Mouse (Mus musculus) intestine, embryonic 16.5 days (tissue): ENCODE data around the gene Cabp1. TPM values are rescaled to one million over a fixed set of nuclear protein-coding genes. Genes with fewer than 3 reads are reported as not detected.

Source experiments
- ATAC-seq: fragments of 200-750 bp; cut with Nextera tagmentation; 2 replicates; pipeline ENCODE4 v1.8.0; 2017; ENCODE audit warnings: moderate TSS enrichment, moderate library complexity
- H3K27ac ChIP-seq: fragments of 300-500 bp; sonication (generic); 2 replicates; pipeline ENCODE4 v1.5.1; 2014; ENCODE audit warnings: mild to moderate bottlenecking, low read length
- H3K27me3 ChIP-seq: fragments of 300-500 bp; sonication (generic); replicated peaks from 2 replicates; pipeline ENCODE4 v1.6.1; 2014; ENCODE audit warnings: low read length, control low read depth, mixed read lengths; ENCODE audit not compliant: control insufficient read depth, insufficient read depth
- H3K36me3 ChIP-seq: fragments of 300-500 bp; sonication (generic); 2 replicates; pipeline ENCODE4 v1.6.1; 2014; ENCODE audit warnings: low read length, control low read depth; ENCODE audit not compliant: control insufficient read depth, insufficient read depth
- H3K4me1 ChIP-seq: fragments of 300-500 bp; sonication (generic); 2 replicates; pipeline ENCODE4 v1.6.1; 2014; ENCODE audit warnings: low read length, control low read depth, mixed read lengths; ENCODE audit not compliant: control insufficient read depth, insufficient read depth
- H3K4me2 ChIP-seq: fragments of 300-500 bp; sonication (generic); 2 replicates; pipeline ENCODE4 v1.6.1; 2014; ENCODE audit warnings: low read depth, low read length, control low read depth
- H3K4me3 ChIP-seq: fragments of 300-500 bp; sonication (generic); 2 replicates; pipeline ENCODE4 v1.5.1; 2014; ENCODE audit warnings: mild to moderate bottlenecking, low read length
- H3K9ac ChIP-seq: fragments of 300-500 bp; sonication (generic); 2 replicates; pipeline ENCODE4 v1.6.1; 2014; ENCODE audit warnings: low read depth, low read length
- H3K9me3 ChIP-seq: fragments of 300-500 bp; sonication (generic); 2 replicates; pipeline ENCODE4 v1.6.1; 2016; ENCODE audit warnings: low read length, control low read depth; ENCODE audit not compliant: control insufficient read depth
- WGBS: fragments of 180-500 bp; shearing (Covaris S2); extraction: QIAGEN DNeasy Blood & Tissue Kit; methylation state at CpG from one replicate; pipeline ENCODE4 v1.1.7; 2014; 5-methylcytosine and 5-hydroxymethylcytosine counted together
- polyA plus RNA-seq: library from polyadenylated mRNA; unstranded; fragments of >200 nt; fragmentation: Nextera tagmentation; extraction: Ambion mirVana; gene quantifications from 2 replicates; pipeline ENCODE4 v1.2.1, GENCODE M21; 2015

Cabp1 gene
- polyA plus RNA-seq, 1 experiment from 2014 or later = 1.2 TPM

DNA sequence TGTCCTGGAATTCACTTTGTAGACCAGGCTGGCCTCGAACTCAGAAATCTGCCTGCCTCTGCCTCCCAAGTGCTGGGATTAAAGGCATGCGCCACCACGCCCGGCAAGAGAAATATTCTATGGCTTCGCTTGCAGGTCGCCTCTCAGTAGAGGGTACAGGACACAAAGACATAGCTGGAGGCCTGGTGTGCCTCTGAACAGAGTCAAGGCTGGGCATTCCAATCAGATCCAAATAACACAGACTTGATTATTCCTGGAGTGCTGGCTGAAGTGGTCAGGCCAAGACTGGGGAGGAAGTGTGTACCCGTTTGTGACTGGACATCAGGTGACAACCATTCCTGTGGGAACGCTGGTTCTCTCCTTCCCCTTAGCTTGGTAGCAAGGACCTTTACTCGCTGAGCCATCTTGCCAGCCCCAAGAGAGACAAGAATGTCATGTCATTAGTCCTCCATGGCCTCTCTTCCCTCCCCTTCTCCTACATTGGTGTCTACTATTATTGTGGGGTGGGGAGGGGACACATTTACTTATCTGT, 51.9 kb downstream of the Cabp1 start:
- WGBS = 90% methylated on average over 9 of the region's 9 CpGs
- Histone ChIP-seq H3K4me3 (no peak overlapping the region), H3K4me2 (no peak overlapping the region), H3K9ac (no peak overlapping the region), H3K9me3 (no peaks in the 10 kb centered on the region), H3K27me3 (no peaks in the 10 kb centered on the region), H3K4me1 (no peaks in the 10 kb centered on the region), H3K36me3 (peaks cover 4% of the 10 kb centered on the region), H3K27ac (no peak overlapping the region)
- no peak for ATAC-seq

DNA sequence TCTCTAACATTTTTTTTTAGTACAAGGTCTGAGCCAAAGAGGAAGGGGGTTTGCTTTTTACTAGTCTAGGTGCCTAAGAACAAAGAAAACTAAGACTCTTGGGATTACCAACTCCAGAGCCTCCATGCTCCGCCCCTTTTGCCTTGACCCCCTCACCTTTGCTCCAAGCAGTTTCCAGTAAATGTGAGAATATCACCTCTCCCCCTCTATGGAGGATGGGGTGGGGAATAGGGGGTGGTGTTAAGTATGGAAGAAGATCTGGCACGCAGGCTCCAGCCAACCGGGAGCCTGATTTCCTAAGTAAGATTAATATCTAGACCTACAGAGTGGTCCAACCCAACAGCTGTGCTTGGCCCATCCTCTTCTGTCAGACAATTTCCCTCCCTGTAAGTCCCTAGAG, 53.5 kb downstream of the Cabp1 start:
- Histone ChIP-seq H3K4me2 (no peak overlapping the region), H3K36me3 (peaks cover 3% of the 10 kb centered on the region; the same call in 1 of the 2 replicates), H3K4me3 (no peak overlapping the region), H3K27me3 (no peaks in the 10 kb centered on the region), H3K4me1 (no peaks in the 10 kb centered on the region), H3K9me3 (no peaks in the 10 kb centered on the region), H3K9ac (no peak overlapping the region), H3K27ac (no peak overlapping the region)
- 57% methylated on average over 3 of the region's 3 CpGs for WGBS
- ATAC-seq = no peak

DNA sequence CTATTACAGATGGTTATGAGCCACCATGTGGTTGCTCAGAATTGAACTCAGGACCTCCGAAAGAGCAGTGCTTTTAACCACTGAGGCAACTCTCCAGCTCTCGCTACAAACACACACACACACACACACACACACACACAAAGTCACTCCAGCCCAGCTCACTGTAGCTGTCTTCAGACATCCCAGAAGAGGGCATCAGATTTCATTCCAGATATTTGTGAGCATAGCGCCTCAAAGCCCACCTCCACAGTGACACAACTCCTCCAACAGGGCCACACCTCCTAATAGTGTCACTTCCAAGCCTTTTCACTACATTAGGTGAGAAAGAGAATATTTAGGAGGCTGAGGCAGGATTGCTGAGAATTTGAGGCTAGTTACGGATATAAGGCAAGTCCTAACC, 55.1 kb downstream of the Cabp1 start:
- H3K36me3 ChIP-seq = no peaks in the 10 kb centered on the region
- ATAC-seq = no peak
- no peak overlapping the region for H3K27ac ChIP-seq
- no peak overlapping the region for H3K9ac ChIP-seq
- no peaks in the 10 kb centered on the region; the same call in 1 of the 2 replicates for H3K4me1 ChIP-seq
- H3K4me3 ChIP-seq = no peak overlapping the region
- H3K9me3 ChIP-seq = no peaks in the 10 kb centered on the region
- 50% methylated on average over 4 of the region's 4 CpGs for WGBS
- H3K4me2 ChIP-seq = no peak overlapping the region
- H3K27me3 ChIP-seq = no peaks in the 10 kb centered on the region

DNA sequence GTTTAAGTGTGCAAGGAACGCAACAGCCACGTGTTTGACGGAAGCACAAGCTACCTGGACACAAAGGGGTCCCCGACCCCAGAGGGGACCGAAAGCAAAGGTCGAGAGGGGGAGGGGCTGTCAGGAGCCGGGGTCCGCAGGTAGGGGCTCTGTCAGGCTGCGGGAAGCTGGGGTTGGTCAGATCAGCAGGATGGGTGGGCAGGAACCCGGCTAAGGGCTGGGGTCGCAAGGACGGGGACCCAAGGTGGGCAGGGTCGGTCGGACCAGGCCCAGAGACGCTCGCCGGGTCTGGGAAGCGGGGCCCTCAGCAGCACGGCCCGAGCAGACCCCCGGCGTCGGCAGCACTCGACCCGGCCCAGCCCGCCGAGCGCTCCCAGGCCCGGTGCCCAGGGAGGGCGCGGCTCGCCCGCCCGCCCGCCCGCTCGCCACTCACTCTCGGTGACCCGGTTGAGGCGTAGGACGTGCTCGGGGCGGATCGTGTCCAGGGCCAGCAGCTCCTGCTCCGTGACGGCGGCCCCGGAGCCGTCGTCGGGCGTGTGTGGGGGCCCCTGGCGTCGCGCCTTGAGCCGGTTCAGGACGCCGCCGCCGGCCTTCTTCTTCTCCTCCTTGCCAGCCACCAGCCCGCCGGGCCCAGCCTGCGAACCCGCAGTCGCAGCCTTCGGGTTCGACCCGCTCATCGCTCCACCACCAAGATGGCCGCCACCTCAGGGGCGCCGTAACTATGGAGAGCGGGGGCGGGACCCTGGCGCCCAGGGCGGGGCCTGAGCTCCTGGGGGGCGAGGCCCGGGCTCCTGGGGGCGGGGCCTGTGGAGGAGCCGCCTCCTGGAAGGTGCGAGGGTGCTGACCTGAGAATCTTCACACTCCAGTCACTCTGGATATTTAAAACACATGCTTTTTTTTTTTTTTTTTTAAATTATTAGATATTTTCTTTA, 59.7 kb downstream of the Cabp1 start, which contains the start of gene Unc119b:
Unc119b (minus strand) TSS at position 742 of the 932 bp plus-strand sequence.
- no peaks in the 10 kb centered on the region for H3K27me3 ChIP-seq
- peak; percentile 97 for ATAC-seq
- no peaks in the 10 kb centered on the region for H3K36me3 ChIP-seq
- no peak within 1 kb of the TSS for H3K27ac ChIP-seq
- H3K9me3 ChIP-seq = no peaks in the 10 kb centered on the region
- H3K4me1 ChIP-seq = peaks cover 9% of the 10 kb centered on the region
- peak within 1 kb of the TSS; percentile 93 for H3K4me3 ChIP-seq
- WGBS = under 1% methylated on average over 77 of the region's 81 CpGs
- peak within 1 kb of the TSS; percentile 86 for H3K9ac ChIP-seq
- H3K4me2 ChIP-seq = peak within 1 kb of the TSS; percentile 90

DNA sequence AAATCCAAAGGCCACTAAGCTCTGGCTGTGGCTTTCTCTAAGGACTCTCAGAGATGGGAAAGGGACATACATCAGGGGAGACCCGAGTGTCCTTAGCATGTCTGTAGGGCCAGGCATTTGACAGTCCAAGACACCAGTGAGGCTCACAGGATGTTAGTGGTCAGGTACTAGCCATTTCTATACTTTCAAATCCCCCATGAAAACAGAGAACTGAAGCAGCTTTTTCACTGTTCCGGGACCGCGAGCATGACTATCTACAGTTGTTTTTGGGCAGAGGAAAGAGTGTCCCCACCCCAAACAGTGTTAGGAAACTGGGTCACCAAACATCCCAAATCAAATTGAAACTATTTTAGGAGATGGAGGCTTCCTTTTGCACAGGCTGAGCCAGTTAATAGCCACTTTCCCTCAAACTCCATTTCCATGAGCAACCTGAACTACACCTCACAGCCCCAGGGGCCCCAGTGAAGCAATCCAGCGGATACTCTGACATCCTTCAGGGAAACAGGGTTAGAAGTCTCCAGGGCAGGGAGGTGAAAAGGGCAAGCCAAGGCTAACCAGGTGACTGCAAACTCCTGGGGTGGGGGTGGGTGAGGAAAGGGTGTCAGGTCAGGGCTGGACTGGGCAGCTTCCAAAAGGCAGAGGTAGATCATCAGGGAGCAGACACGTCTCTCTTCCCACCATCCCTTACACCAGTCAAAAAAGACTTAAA, 60.7 kb downstream of the Cabp1 start:
- H3K9ac ChIP-seq = peak overlapping the region; percentile 86; the same call in 1 of the 2 replicates
- H3K4me3 ChIP-seq = peak overlapping the region; percentile 93
- WGBS = 63% methylated on average over 6 of the region's 6 CpGs
- H3K36me3 ChIP-seq = no peaks in the 10 kb centered on the region
- no peak for ATAC-seq
- no peak overlapping the region for H3K27ac ChIP-seq
- H3K4me1 ChIP-seq = peaks cover 9% of the 10 kb centered on the region
- H3K4me2 ChIP-seq = peak overlapping the region; percentile 90
- no peaks in the 10 kb centered on the region for H3K27me3 ChIP-seq
- H3K9me3 ChIP-seq = no peaks in the 10 kb centered on the region

DNA sequence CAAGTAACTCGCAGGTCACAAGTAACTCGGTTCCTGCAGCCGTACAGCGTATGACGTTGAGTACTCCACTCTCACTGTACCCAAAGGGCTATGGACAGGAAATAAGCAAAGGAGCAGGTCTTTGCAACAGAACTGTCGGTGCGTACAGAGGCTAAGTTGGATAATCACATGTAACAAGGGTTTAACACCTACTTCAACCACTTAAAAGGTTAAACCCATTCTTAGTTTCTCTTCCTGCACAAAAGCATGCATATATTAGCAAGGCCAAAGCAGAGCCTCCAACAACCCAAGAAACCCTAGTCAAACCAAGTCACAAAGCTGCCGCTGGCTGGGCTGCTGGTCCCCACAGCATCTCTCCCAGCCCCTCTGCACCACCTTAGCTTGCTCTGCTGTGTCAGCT, 61.7 kb downstream of the Cabp1 start:
- Histone ChIP-seq H3K4me2 (no peak overlapping the region), H3K9ac (no peak overlapping the region)

DNA sequence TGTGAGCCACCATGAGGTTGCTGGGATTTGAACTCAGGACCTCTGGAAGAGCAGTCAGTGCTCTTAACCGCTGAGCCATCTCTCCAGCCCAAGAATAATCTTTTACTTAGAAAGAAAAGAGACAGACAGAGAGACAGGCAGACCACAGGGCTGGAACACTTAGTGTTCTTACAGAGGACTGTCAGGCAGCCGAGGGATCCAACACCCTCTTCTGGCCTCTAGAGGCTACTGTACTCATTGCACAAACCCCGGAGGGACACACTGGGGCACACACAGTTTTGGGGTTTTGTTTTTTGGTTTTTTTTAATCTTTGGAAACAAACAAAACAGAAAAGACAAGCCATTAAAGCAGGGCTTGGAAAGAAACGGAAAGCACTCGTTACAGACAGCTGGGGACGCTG, 64.9 kb downstream of the Cabp1 start:
- no peak for ATAC-seq
- peaks cover 6% of the 10 kb centered on the region for H3K36me3 ChIP-seq
- peaks cover 19% of the 10 kb centered on the region for H3K4me1 ChIP-seq
- 90% methylated on average over 6 of the region's 6 CpGs for WGBS
- H3K27ac ChIP-seq = no peak overlapping the region
- no peaks in the 10 kb centered on the region for H3K9me3 ChIP-seq
- H3K4me2 ChIP-seq = no peak overlapping the region
- H3K27me3 ChIP-seq = no peaks in the 10 kb centered on the region
- no peak overlapping the region for H3K9ac ChIP-seq
- no peak overlapping the region for H3K4me3 ChIP-seq

More for the DNA sequence above, 61.7 kb downstream of the Cabp1 start:
- peaks cover 9% of the 10 kb centered on the region for H3K4me1 ChIP-seq
- no peak for ATAC-seq
- peaks cover 2% of the 10 kb centered on the region for H3K36me3 ChIP-seq
- 90% methylated on average over 8 of the region's 8 CpGs for WGBS
- H3K4me3 ChIP-seq = no peak overlapping the region
- H3K27ac ChIP-seq = no peak overlapping the region
- no peaks in the 10 kb centered on the region for H3K27me3 ChIP-seq
- H3K9me3 ChIP-seq = no peaks in the 10 kb centered on the region

DNA sequence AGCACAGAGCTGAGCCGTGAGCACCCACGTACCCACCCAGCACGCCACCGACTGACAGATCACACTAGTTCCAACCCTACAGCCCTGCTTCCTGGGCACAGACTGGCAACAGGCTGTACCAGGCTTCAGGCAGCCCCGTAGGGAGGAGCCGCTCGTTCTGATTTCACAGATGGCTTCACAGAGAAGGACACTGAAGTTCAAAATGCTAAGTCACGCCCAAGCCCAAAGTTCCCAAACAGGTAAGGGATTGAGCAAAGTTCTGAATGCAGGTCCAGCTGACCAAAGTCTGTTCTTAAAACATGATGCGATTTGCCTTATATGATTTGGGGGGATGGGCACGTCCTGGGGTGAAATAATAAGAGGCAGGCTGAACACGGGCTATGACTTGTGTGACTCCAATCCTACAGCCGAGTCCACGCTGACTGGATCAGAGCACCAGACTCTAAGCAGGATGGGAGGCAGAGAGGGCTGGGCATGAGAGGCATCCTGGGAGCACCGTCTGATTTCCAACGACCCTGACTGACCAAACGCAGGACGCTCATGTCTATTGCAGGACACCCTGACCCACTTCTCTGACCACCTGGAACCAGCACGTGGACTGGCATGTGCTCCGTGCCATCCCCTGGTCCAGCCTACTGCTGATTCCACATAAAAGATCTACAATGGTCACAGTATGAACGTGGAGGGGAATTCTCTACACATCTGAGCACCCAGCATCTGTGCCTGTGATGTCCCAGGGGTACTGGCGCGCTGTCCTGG, 66.6 kb downstream of the Cabp1 start:
- Histone ChIP-seq H3K4me3 (no peak overlapping the region), H3K4me2 (no peak overlapping the region), H3K9ac (no peak overlapping the region), H3K27ac (no peak overlapping the region), H3K4me1 (peaks cover 10% of the 10 kb centered on the region; the same call in 1 of the 2 replicates), H3K27me3 (no peaks in the 10 kb centered on the region), H3K36me3 (peaks cover 9% of the 10 kb centered on the region), H3K9me3 (no peaks in the 10 kb centered on the region)
- no peak for ATAC-seq
- 94% methylated on average over 22 of the region's 22 CpGs for WGBS
